Mouse (Mus musculus) brain, embryonic 14.5 days (tissue): ENCODE data around the gene Cables2. TPM values are rescaled to one million over a fixed set of nuclear protein-coding genes. Genes with fewer than 3 reads are reported as not detected.

Experiments used
- DNase-seq: peaks from one replicate; pipeline ENCODE4 v3.0.0-alpha.2; 2011; ENCODE audit warnings: low read depth
- CTCF ChIP-seq: fragments of 200-500 bp; IDR thresholded peaks from 2 replicates; pipeline ENCODE4 v1.5.1; 2012; ENCODE audit warnings: inconsistent platforms, mild to moderate bottlenecking, moderate library complexity, borderline replicate concordance; ENCODE audit not compliant: insufficient read depth, insufficient read length; ENCODE audit errors: extremely low read depth
- POLR2A ChIP-seq: fragments of 200-500 bp; IDR thresholded peaks from 2 replicates; pipeline ENCODE4 v1.6.1; 2012; ENCODE audit warnings: mild to moderate bottlenecking, inconsistent platforms, borderline replicate concordance; ENCODE audit not compliant: poor library complexity, insufficient read depth, insufficient read length, severe bottlenecking; ENCODE audit errors: extremely low read depth
- polyA plus RNA-seq: library from polyadenylated mRNA; depleted of rRNA; stranded (reverse); fragments of >200 nt; gene quantifications from 2 replicates; pipeline ENCODE4 v1.2.3, GENCODE M21; 2012; rRNA removed

The Cables2 gene
- polyA plus RNA-seq, 1 experiment, result 62.5 TPM

GRCm38 (mm10) chr2:180215951-180216350, 57.3 kb downstream of the Cables2 start:
- no peak for DNase-seq
- TF ChIP-seq POLR2A (no peak), CTCF (no peak)

DNA sequence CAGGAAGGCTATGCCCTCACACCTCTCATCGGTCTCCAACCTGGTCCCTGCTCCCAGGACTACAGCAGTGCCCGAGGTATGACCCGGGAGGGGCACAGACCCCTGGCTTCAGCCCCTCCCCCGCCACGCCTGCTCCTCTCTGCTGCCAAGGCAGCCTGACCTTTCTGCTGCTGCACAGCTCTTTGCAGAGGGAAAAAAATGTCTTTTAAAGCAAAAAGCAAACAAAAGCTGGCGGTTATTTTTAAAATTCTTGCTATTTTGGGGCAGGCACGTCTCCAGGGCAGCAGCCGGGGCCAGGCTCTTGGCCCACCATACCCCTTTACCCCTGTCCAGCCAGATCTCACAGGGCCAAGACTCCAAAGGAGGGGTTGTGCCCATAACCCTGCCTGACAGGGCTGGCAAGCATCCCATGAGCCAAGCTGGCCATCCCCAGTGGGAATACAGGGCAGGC, 58.3 kb downstream of the Cables2 start:
- TF ChIP-seq POLR2A (no peak), CTCF (no peak)
- DNase-seq, result no peak

DNA sequence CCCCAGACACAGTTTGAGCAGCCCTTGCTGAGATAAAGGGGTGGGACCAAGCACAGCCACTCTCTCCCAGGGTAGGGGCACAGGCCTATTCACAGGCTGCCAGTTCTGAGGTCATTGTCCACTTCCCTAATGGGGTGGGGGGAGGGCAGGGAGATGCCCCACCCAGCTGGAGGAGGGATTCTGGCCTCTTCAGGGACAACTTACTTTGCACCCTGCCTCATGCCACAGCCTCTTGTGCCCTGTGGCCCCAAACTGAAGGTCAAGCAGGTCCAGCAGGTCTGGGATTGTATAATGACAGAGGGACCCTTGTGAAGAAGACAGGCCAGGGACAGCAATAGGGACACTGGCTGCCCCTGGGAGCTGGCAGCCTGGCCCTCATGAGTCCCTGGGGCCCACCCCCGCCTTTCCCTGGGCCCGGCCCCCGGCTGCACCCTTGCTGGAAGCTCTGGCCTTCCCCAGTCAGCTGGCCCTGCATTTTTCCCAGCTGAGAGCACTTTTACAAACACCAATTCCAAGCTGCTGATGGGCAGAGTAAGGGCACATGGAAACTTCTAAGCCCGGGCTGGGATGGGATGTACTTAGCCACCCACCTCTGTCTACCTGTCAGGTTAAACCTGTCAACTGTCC, 58.8 kb downstream of the Cables2 start:
- TF ChIP-seq POLR2A (no peak), CTCF (no peak)
- DNase-seq, result no peak

DNA sequence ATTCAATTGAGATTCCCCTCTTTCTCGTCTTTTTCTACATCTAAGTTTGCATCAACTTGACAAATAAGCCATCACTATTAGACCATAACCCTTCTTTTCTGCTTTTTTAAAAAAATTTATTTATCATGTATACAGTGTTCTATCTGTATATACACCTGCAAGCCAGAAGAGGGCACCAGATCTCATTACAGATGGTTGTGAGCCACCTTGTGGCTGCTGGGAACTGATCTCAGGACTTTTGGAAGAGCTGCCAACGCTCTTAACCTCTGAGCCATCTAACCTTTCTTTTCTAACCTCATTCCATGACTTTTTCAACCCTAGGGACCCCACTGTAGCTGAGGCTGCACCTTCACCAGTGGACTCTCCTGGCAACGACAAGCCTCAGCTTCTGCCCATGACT, 61.0 kb downstream of the Cables2 start:
- no peak for DNase-seq
- TF ChIP-seq POLR2A (no peak), CTCF (no peak)

GRCm38 (mm10) chr2:180208976-180209375, 64.3 kb downstream of the Cables2 start:
- no peak for DNase-seq
- no peak for TF ChIP-seq POLR2A

Other genes starting within 250 kb of the Cables2 start
- 177 TPM in 2 replicates for gene Lsm14b, start 248.5 kb downstream of the Cables2 start, polyA plus RNA-seq
- gene Psma7, start 231.1 kb downstream of the Cables2 start, polyA plus RNA-seq, result 324 and 394 TPM in 2 replicates
- gene Ss18l1, start 231.0 kb downstream of the Cables2 start, polyA plus RNA-seq, result 50.2 and 73.1 TPM in 2 replicates
- gene Mtg2, start 202.9 kb downstream of the Cables2 start, polyA plus RNA-seq, result 36.3 and 39.7 TPM in 2 replicates
- gene Hrh3, start 169.0 kb downstream of the Cables2 start, polyA plus RNA-seq, result 10.8 and 11.0 TPM in 2 replicates
- 35.8 and 47.8 TPM in 2 replicates for gene Osbpl2, start 154.2 kb downstream of the Cables2 start, polyA plus RNA-seq
- gene Adrm1, start 102.0 kb downstream of the Cables2 start, polyA plus RNA-seq, result 124 and 148 TPM in 2 replicates
- 7.7 and 9.5 TPM in 2 replicates for gene Lama5, start 47.6 kb downstream of the Cables2 start, polyA plus RNA-seq
- 2,108 and 3,314 TPM in 2 replicates for gene Rps21, start 16.1 kb downstream of the Cables2 start, polyA plus RNA-seq
- gene Rbbp8nl, start 16.4 kb upstream of the Cables2 start, polyA plus RNA-seq, result 0.04 and 0.08 TPM in 2 replicates
- 0.04 TPM in 1 of 2 replicates, not detected in the other for gene Gata5, start 61.2 kb upstream of the Cables2 start, polyA plus RNA-seq
- 2.1 and 2.7 TPM in 2 replicates for gene Slco4a1, start 182.7 kb upstream of the Cables2 start, polyA plus RNA-seq
- gene Ntsr1, start 226.5 kb upstream of the Cables2 start, polyA plus RNA-seq, result 3.6 and 4.3 TPM in 2 replicates